Mouse (Mus musculus): ENCODE measurements at regions not wholly inside any gene's neighbourhood (a gene's known extent, or its start where the extent isn't known, plus 50 kb on each side); places are given as distances from the start of the nearest gene placed in this dataset.
"Not testable (repeated sequence)": the region's sequence is repeated elsewhere in the genome, so short reads cannot be mapped to it uniquely, and the experiment has no call there.

DNA sequence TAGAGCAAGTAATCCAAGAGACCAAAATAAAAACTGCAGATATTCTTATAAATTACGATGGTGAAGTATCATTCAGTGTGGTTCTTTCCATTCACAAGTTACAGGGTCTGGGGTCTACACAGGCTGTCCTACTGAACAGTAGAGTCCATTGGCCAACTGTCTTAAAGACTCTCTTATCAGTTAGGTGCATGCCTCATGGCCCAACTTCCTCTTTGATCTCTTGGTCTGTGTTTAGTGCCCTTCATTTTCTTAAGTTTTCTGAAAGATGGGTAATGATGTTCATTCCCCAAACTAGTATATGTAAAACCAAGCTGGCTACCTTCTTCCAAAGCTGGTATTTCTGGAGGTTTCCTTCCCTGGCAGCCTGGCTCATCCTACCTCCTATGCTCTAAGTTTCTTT, 268.7 kb upstream of the Ift57 start:
- DNase-seq = no peak

GRCm38 (mm10) chr16:49431902-49432301, 267.1 kb upstream of the Ift57 start:
- no peak for DNase-seq

- no peak for DNase-seq
Observed at GRCm38 (mm10) chr16:49441225-49441624, 257.8 kb upstream of the Ift57 start.

- DNase-seq = not testable (repeated sequence)
Observed at GRCm38 (mm10) chr16:49447356-49447755, 251.7 kb upstream of the Ift57 start.

DNA sequence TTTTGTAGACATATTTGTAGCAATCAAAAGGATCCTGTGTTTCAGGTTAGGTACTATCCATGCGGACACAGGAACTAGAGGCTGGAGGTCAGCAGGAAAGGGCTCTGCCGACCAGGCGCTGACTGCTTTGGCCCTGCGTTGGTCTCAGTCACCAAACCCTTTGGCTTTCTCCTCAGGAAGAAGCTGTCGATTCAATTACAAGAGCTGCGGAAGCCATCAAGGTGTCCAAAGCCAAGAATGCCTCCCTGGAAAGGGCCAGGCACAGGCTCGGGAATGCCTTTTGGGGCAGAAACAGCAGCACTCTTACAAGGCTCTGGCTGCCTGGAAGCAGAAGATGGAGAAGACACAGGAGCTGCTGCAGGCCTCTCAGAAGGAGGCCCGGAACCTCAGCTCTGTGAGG, 205.2 kb upstream of the Ift57 start:
- DNase-seq = no peak

GRCm38 (mm10) chr16:49497521-49498010, 201.5 kb upstream of the Ift57 start:
- no peak for DNase-seq

DNA sequence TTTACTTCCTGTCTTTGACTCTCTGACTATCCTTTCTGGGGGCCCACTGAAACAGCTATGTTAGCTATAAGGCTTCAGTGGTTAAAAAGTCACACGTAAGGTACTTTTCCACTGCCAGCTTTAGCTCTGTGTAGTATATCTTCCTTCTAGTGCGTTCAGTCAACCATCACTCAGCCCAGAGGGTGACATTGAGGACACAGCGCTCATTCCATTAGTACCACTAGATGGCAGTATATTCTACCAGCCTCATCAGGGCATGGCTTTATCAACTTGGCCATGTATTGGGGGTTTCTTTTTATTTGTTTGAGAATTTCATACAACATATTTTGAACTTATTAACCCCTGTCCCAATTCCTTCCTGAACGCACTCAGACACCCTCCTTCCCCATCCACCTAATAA, 198.2 kb upstream of the Ift57 start:
- no peak for DNase-seq

DNA sequence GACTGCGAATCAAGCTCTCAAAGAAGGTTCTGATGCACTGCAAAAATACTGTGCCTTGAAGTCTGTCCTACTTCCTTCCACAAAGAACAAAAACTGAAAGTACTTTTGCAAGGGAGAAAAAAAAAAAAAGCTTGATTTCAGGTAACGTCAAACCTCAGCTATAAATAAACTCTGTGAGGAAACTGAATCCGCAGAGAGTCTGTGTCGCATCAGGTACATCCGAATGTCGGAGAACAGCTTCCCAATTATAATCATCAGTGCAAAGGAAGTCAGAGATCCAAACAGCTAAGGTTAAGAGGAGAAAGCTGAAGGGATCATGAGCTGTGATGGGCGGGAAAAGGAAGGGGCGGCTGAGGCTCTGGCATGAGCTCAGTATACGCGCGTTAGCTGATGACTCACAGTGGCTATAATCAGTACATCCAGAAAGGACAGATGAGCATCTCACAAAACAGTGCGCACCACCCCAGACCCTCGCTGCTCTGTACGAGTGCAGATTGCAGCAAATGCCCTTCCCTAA, 195.1 kb upstream of the Ift57 start:
- DNase-seq = no peak

GRCm38 (mm10) chr16:49504669-49505068, 194.4 kb upstream of the Ift57 start:
- no peak for DNase-seq

GRCm38 (mm10) chr16:49505271-49505670, 193.8 kb upstream of the Ift57 start:
- no peak for DNase-seq

- no peak for DNase-seq
Observed at GRCm38 (mm10) chr16:49518844-49519243, 180.2 kb upstream of the Ift57 start.

DNA sequence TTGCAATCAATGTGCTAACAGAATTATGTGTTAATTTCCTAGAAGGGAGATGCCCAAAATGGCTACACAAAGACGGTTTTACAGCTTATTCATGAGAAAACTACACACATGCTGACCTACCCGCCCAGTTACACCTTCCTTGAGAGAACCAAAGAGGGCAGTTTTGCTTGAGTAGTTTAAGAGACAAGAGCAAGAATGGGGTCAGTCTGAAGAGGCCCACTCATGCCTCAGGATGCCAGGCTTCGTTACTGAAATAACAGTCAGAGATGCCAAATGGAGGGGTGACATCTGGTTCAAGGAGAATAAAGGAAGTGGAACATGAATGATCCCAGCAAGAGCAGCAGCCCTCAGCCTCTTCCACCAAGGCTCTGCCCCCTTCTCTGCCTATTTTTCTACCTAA, 178.6 kb upstream of the Ift57 start:
- no peak for DNase-seq

DNA sequence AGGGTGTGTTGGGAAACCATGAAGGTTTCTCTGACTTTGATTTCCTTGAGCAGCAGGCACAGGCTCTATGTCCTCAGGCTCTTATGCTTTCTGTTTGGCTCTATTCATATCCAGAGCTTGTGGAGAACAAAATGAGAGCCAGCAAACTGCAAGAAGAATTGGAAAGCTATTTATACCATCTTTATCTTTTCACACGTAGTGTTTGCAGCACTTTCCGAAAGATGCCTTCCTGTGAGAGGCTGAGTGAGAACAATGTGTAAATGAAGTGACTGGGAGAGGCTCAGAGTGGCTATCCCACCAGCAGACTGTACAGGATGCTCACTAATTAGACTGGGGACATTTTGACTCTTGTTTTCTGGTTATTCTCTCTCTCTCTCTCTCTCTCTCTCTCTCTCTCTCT, 177.3 kb upstream of the Ift57 start:
- no peak for DNase-seq

GRCm38 (mm10) chr16:49522576-49522975, 176.5 kb upstream of the Ift57 start:
- no peak for DNase-seq

- DNase-seq = not testable (repeated sequence)
Observed at GRCm38 (mm10) chr16:49528618-49529017, 170.4 kb upstream of the Ift57 start.

- no peak for DNase-seq
Observed at GRCm38 (mm10) chr16:49529060-49529459, 170.0 kb upstream of the Ift57 start.

DNA sequence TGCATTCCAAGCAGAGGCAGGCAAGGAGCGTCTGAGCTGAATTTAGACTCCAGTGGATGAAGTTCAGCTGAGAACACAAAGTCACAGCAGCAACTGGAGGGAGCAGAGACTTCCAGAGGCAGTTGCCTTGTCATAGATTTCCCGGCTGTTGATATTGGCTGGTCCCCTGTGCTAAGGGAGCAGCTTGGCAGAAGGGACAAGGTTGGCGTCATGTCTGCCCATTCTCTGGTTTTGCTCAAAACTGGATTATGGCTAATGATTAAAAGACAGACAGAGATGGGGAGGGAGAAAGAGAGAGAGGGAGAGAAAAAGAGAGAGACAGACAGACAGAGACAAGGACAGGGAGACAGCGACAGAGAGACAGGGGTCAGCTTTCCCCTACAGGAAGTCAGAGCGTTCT, 169.0 kb upstream of the Ift57 start:
- DNase-seq = no peak

DNA sequence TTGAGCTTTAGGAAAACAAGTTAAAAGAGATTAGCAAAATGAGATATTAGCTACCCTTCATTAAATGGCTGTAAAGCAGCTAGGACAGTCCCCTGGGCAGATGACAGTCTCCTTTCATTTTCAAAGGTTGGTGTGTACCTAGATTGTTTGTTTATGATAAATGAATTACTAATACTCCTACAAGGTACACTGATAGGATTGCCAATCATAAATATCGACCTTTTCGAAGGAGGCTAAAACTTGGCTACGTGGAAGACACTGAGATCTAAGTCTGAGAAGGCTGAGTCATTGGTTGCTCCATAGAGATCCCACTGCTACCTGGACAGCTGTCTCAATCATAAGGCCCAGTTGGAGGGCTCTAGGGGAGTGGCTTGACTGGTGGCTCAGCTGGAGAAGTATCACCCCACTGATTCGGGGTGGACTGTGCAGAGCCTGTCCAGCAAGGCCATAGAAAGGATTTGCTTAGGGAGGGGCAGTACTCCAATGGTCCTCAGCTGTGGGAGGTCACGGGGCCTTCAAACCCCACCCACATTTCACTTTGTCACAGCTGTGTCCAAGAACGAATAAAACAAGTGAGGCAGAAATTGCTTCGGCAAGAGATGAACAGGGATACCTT, 166.9 kb upstream of the Ift57 start:
- no peak for DNase-seq

GRCm38 (mm10) chr16:49533498-49533998, 165.5 kb upstream of the Ift57 start:
- no peak for DNase-seq

DNA sequence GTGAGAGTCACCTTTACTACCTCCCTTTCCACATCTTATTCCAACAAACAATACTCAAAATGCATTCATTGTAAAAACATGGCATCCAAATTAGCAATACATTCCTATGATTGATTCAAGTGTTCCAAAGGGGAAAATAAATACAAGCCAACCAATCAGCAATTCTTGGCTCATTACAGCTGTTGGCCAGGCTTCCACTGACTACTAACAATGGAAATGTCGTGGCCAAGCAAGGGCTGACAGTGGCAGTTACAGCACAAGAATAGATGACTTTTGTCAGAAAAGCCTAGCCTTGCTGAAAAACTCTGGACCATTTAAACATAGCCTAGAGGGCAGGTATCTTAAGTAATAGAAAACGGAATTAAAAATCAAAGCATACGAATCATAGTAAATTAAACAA, 148.8 kb upstream of the Ift57 start:
- no peak for DNase-seq

- no peak for DNase-seq
Observed at GRCm38 (mm10) chr16:49570031-49570430, 129.0 kb upstream of the Ift57 start.

DNA sequence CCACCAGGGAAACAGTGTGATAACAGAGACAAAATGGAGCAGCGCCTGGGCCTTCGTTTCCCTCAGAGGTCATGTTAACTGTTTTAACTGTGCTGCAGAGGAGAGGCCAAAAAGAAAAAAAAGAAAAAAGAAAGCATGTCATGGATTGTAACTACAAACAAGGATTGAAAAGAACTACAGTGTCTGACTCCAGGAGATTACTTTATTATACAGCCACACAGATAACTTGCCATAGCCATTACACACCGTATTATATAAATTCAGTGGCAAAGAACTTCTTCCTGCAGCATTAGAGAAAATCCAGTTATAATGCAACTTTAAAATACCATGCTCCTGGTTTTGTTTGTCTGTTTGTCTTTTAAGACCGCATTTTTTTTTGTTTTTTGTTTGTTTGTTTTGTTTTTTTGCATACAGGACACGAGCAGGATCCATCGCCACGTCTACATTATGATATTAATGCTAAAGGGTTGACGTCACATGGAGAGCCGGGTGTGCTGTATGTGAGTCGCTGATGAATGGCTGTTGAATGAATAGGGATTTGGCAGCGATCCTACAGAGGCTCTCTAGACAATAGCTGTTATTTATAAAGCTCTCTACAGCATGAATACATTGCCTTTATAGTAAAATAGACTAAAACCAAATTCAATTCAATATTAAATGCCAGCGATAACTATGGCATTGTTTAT, 126.4 kb upstream of the Ift57 start:
- DNase-seq = no peak

DNA sequence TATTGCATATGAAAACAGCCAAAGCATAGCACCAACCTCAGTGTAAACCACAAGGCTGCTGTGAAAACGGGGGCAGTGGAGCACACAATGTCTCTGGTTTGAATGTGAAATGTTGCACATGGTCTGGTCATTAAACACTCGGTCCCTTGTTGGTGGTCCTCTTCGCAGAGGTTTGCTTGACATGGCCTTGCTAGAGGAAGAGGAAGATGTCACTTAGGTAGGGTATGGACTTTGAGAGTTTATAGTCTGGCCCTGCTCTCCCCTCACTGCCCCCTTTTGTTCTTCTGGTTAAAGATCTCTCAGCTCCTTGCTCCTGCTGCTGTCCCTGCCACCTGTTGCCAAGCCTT, 125.9 kb upstream of the Ift57 start:
- DNase-seq = no peak

GRCm38 (mm10) chr16:49578976-49579375, 120.1 kb upstream of the Ift57 start:
- DNase-seq = no peak
